Mouse (Mus musculus) embryo, embryonic 10.5 days (tissue): Measurements from ENCODE around the gene Copg2.

Experiments
- DNase-seq: peaks from one replicate; pipeline ENCODE4 v3.0.0-alpha.2; 2015; ENCODE audit warnings: low spot score

Gene Copg2

DNA sequence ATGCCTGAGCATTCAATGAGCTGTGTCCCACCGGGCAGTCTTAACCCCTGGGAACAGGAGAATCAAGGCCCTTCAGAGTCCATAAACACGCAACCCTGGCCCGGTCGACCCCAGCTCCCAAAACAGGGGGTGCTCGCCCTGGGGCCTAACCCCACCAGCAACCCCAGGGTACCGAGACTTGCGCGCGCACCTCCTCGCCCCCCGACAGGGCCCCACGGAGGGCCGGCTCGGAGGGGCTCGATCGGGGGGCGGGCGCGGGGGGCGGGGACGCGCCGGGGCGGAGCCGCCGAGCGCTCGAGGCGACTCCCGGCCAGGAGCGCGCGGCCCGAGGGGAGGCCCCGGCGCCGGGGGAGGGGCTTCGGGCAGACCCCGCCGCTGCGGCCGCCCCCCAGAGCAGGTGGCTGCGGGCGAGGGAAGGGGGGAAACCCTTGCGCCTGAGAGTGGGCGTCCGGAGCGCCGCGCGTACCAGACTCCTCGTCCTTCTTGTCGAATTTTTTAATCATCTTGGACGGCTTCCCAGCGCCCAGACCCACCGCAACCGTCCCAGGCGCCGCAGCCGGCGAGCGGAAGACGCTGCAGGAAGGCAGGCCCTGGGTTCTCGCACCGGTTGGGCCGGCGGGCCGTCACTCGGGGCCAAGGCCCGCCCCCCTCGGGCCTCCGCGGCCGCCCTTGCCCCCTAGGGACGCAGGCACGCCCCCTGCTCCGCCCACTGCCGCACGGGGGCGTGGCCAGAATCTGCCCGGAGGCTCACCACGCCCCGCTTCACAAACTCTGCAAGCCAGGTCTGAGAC is at the start of gene Copg2:
Copg2 (minus strand) TSS at position 600 of the 791 bp plus-strand sequence.
- peak; percentile 95 for DNase-seq

DNA sequence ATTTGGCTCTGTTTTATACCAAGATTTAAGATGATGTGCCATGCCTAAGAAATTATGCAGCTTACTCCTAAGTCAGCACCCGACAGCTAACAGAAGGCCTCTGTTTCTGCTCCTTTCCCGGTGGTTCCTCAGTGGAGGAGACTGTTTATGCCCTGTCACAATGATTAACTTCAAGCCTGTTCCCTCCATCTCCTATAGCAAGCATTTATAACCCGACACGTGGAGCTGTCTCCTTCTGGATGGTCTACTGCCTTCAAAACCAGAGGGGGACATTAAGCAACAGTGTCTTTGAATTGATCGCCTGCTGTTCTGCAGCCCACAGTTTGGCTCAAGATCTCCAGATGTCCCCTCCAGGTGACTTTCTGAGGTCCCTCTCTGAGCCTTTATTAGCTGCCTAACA is 42.7 kb upstream of the Copg2 start:
- DNase-seq: peak; percentile 33

- DNase-seq: peak; percentile 45
Observed at GRCm38 (mm10) chr6:30922821-30923220, 26.2 kb upstream of the Copg2 start.

- no peak for DNase-seq
Observed at GRCm38 (mm10) chr6:30921826-30922225, 25.2 kb upstream of the Copg2 start.

- DNase-seq: peak; percentile 55
Observed at GRCm38 (mm10) chr6:30920834-30921675, 24.5 kb upstream of the Copg2 start.

GRCm38 (mm10) chr6:30915473-30915872 is 18.9 kb upstream of the Copg2 start, which contains the start of gene Tsga13:
Tsga13 (minus strand) TSS chr6:30915573.
- DNase-seq: no peak

DNA sequence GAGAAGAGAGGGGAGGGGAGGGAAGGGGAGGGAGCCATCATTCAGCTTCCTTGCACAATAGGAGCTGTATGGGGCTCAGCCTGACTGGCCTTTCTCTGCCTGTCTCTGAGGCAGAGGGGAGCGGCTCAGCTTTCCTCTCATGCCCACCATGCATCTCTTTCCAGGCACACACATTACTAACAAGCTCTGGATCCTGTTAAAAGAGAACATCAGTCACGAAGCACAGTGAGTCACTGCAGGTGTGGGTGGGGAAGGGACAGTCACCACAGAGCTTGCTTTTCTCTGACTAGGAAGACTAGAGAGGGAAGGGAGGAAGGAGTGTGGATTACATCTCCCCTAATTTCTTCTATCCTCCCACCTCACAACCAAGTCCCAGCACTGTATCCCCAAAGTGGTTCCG is 11.4 kb upstream of the Copg2 start:
- DNase-seq: no peak

GRCm38 (mm10) chr6:30904911-30905310 is 8.3 kb upstream of the Copg2 start:
- no peak for DNase-seq

- no peak for DNase-seq
Observed at GRCm38 (mm10) chr6:30904033-30904432, 7.4 kb upstream of the Copg2 start.

GRCm38 (mm10) chr6:30897520-30897919 is 926 bp upstream of the Copg2 start:
- no peak for DNase-seq

DNA sequence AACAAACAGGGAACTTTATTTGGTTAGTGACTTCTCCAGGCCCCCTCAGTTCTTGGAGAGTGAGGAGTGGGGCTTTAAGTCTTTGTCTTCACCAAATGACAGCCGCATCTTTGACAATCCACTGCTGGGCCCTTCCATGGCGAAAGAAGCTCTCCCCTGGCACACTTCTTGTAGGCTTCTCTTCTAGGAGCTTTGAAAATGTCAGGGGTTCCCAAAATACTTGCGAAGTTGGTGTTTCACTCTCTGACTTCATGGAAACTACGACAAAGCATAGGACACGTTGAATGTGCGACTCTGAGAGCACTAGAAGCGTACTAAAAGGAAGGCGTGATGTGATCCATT is 363 bp upstream of the Copg2 start:
- no peak for DNase-seq

DNA sequence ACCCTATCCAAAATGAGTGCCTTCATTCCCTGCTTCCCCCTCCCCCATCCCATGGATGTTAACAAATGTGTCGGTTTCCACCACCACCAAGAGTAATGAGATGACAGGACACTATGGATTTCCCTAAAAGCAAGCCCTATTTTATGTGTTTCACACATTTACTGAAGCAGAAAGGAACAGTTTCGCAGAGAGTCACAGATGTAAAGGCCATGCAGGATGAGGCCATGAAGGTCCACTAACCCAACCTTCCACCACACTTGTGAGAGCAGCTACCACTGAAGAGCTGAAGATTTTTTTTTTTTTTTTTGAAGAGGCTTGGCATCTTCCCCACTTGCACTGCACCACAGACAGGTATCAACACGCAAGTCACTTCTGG is 787 bp downstream of the Copg2 start:
- peak; percentile 53 for DNase-seq

DNA sequence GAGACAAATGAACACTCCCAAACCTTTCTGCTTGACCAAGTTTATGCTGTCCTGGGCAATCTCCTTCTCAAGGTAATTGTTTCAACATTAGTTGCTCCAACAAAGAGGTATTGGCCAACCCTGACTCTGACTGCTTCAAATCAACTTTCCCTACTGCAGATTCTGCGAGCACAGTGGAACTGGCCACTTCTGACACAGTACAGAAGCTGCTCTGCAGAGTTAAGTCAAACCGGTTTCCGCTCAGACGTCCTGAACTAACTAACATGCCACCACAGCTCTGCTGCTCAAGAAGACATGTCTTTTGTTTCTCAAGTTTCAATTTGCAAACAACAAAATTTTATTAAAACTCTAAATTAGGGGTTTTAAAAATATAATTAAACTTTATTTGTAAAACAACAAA is 3.5 kb downstream of the Copg2 start:
- DNase-seq: no peak

DNA sequence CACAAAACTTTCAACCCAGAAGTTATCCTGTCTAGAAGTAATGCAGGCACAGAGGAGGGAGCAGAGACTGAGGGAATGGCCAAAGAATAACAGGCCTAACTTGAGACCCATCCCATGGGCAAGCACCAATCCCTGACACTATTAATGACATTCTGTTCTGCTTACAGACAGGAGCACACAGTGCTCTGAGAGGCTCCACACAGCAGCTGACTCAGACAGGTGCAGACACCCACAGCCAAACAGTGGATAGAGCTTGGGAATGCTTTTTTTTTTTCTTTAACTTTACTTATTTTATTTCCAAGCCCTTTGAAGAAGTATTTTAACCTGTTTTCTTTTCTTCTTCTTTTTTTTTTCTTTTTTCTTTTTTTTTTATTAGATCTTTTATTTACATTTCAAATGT is 4.8 kb downstream of the Copg2 start:
- DNase-seq: no peak

DNA sequence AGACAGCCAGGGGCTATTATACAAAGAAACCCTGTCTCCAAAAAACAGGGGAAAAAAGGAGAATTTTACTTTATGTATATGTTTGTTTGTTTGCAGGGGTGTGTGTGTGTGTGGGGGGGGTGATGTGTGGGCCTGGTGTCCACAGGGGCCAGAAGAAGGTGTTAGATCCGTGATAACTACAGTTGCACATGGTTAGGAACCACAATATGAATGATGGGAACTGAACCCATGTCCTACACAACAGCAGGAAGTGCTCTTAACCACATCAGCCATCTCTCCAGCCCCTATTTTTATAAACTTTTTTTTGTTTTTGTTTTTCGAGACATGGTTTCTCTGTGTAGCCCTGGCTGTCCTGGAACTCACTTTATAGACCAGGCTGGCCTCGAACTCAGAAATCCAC is 11.7 kb downstream of the Copg2 start:
- DNase-seq: no peak

DNA sequence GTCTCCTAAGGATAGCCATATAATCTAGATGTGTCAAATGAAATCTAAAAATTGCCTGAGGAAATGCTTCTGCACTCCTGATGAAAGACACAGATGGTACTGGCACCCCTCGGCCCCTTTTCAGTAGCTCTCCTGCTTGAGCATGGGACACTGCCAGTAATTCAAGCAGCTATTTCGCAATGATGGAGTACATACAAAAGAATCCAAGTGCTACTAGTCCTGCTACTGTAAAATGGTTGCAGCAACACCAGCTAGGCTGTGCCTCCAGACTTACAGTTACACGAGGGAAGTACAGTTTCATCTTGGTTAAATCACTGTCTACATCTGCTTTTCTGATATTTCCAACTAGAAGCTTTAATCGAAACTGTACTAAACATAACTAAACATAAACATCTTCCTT is 13.1 kb downstream of the Copg2 start:
- no peak for DNase-seq

- no peak for DNase-seq
Observed at GRCm38 (mm10) chr6:30876661-30877060, 19.9 kb downstream of the Copg2 start.

DNA sequence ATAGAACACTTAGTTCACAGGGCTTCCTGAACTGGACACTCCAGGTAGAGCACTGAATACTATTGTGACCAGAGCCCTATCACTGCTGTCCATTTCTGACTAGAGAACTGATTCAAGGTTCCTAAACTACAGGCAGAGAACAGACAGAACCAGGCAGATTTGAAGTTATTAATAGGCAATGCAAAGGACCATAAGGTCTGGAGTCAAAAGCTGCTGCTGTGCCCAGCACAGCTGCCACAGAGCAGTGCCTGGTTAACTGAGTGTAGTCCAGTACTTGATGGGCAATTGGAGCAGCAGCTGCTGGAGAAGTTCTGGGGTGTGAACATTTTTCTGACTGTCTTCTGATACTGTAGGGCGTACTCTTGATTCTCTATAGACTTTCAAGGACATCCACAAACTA is 30.1 kb downstream of the Copg2 start:
- DNase-seq: no peak

- DNase-seq: no peak
Observed at GRCm38 (mm10) chr6:30865031-30865678, 31.4 kb downstream of the Copg2 start.

DNA sequence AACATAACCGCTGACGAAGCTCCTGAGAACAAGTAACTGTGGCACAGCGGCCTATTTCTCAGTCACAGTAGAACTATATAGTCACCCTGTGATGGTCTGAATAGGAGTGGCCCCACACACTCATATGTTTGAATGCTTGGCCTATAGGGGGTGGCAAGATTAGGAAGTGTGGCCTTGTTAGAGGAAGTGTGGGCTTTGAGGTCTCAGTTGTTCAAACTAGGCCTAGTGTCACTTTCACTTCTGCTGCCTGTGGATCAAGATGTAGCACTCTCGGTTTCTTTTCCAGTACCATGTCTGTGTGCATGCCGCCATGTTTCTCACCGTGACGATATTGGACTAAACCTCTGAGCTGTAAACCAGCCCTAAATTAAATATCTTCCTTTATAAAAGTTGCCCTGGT is 40.6 kb downstream of the Copg2 start:
- DNase-seq: no peak

GRCm38 (mm10) chr6:30855205-30855604 is 41.4 kb downstream of the Copg2 start:
- DNase-seq: no peak

DNA sequence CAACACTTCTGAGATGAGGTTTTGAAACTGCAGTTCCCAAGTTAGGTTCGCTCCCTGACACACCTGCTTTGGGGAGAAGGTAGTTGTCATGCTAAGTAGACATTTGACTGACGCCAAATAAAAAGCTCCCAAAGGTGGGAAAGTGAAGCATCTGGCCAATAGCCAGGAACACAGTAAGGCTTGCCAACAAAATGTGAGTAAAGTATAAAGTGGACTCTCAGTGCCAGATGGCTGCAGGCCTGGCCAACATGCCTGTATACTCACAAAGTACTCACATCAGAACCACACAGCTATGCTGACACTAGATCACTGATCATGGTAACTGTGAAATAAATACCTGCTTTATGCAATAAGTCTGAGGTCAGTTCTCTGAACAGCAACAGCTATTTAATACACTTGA is 46.8 kb downstream of the Copg2 start:
- DNase-seq: no peak

DNA sequence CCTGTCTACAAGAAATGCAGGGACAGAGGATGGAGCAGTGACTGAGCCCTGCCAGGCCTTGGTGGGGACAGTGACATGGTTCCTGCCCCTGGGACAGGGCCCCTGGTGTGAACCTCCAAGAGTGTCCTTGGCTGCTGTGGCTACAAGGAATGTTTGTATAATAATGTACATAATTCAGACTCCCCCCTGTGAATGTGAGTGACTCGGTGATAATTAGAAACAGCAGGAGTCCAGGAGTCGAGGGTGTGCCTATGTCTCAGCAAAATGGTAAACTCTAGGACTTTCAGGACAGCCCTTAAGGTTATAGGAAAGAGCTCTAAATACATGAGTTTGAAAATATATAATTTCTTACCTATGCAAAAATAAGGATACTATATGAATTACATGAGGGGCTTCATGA is 64.4 kb downstream of the Copg2 start:
- peak; percentile 15 for DNase-seq
